Mouse (Mus musculus) large intestine, adult 2 months (tissue): Measurements from ENCODE around the gene Rgs17. TPM values are rescaled to one million over a fixed set of nuclear protein-coding genes. Genes with fewer than 3 reads are reported as not detected.
A peak's percentile ranks its signal among the peaks of the same experiment; 100 is the strongest.

Source experiments
- DNase-seq: peaks from one replicate; pipeline ENCODE4 v3.0.0-alpha.2; 2012; ENCODE audit warnings: low read depth, low spot score
- WGBS: fragments of 180-500 bp; shearing (Covaris S2); methylation state at CpG from one replicate; pipeline ENCODE4 v1.1.7; 2018; 5-methylcytosine and 5-hydroxymethylcytosine counted together
- polyA plus RNA-seq: library from polyadenylated mRNA; depleted of rRNA; stranded (reverse); fragments of >200 nt; gene quantifications from 2 replicates; pipeline ENCODE4 v1.2.3, GENCODE M21; 2012

The Rgs17 gene
- polyA plus RNA-seq, 1 experiment: 0.10 TPM

DNA sequence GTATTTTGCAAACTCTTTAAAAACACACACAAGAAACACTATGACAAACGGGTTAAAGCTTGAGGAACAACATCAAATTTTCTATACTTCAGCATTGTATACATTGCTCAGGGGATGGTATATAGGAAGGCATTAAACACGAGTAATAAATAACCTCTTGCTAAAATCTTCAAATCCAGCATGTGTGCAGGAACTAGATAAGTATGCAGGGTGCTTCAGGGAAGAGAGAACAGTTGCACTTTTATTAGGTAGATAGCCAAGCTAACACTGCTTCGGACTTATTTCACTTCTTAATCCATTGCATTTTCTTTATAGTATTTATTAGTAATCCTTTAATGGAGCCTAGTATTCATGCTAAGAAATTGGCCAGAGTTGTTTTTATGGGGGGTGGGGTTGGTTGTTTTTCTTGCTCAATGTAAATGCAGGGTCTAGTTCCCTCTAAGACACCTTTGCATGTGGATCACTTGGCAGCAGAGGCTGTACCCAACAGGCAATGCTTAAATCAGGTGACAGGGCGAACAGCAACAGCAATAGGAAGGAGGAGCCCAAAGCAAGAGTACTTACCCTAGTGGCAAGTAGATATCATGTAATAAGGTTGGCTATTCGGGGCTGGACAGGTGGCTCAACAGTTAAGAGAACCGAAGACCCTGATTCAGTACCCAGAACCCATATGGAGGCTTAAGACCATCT lies 95.7 kb downstream of the Rgs17 start:
- WGBS: 65% methylated on average over 6 of the region's 6 CpGs
- no peak for DNase-seq

DNA sequence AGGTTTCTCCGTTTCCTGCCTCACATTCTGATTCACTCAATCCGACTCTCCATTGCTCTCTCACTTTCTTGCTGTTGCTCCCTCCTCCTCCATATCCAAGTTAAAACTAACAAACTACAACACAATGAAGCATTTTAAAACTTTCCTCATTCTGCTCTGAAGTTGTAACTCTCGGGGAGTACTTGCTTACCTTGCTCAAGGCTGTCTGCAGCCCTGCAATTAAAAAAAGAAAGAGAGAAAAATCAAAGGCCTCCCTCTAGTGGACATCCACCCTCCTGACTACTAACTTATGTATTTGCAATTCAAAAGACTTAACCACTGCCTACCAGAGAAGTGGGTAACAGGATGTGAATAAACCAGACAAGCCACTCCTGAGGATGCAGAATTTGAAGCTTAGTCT lies 97.4 kb downstream of the Rgs17 start:
- no peak for DNase-seq
- 0% methylated on average over 3 of the region's 3 CpGs for WGBS

DNA sequence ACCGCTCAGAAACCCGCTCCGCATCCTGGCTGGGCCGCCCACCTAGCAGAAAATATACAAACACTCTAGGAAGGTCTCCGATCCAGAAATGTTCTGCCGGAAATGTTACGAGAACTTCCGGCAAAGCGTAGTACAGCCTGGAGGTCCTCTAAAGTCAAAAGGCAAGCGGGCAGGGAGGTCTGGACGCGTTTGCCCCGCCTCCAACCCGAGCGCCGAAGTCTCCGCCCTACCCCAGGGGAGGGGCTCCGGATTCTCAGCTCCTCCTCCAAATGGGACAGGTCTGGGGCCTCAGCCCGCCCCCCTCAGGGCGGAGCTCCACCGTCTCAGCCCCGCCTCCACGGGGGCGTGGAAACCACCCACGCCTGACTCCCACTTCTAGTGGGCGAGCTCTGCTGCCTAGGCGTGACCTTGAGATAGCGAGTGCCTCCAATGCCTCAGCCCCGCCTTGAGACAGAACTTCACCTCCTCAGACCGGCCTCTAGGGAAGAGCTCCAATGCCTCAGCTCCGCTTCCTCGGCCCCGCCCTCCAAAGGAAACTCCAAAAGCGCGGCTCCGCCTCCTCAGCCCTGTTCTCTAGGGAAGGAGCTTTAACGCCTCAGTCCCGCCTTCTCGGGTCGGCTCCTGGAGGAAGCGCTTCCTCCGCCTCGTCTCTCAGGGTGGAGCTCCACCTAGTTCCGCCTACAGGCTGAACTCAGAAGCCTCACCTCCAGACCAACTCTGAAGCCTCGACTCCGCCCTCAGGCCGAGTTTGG lies 98.3 kb downstream of the Rgs17 start, which contains the start of gene Mtrf1l:
Mtrf1l (minus strand) TSS at position 171 of the 752 bp plus-strand sequence.
- under 1% methylated on average over 47 of the region's 47 CpGs for WGBS

DNA sequence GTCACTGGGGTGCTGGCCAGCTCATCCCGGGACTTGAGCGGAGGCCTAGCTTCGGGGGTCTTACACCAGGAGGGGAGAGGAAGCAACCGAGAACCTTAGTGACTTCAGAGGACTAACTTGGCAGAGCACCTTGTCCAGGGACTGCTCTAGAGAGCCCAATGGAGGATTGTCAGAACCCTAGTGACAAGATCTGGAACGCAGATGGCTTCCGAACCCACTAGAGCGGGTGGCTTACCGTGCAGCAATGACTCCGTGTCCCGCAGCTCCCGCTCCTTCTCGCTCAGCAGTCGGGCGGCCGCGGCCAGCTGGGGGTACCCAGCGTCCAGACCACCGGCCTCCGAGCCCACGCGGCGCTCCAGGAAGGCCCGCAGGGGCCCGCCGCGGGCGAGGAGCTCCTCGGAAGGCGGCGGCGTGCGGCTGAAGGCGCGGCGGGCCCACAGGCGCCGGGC lies 98.9 kb downstream of the Rgs17 start:
- under 1% methylated on average over 37 of the region's 37 CpGs for WGBS
- no peak for DNase-seq

More for the DNA sequence above, 98.3 kb downstream of the Rgs17 start, which contains the start of gene Mtrf1l:
- peak; percentile 97 for DNase-seq

DNA sequence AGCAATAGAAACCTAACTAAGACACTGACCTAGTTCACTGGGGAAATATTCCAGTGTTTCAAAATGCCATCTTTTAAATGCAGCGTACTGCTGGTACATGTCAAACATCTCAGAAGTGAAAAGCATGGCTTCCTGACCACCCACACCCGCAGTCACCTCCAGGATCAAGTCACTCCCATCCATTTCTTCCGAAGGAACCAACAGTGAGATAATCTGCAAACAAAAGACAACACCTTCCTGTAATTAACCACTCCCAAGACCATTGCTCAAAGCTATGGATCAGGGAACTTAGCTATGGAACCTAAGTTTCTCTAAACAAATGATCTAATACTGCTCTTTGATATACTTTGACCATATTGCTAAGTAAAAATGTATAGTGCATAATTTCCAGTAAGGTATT lies 103.4 kb downstream of the Rgs17 start:
- no peak for DNase-seq
- 69% methylated on average over 3 of the region's 3 CpGs for WGBS

DNA sequence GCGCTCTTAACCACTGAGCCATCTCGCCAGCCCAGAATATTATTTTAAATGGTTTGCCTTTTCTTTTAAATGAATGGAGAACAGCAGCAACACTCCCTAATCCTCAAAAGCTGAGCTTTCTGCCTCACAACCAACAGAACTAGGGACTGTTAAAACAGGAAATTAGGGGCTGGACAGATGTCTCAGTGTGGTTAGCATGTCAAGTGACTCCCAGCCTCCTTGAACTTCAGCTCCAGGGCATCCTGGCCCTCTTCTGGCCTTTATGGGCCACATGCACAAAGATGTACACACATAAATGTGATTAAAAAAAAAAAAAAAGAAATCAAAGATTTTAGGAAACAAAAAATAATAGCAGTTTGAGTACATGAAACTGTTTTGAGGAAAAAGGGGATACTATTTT lies 106.2 kb downstream of the Rgs17 start:
- 99% methylated on average over 2 of the region's 2 CpGs for WGBS
- no peak for DNase-seq

DNA sequence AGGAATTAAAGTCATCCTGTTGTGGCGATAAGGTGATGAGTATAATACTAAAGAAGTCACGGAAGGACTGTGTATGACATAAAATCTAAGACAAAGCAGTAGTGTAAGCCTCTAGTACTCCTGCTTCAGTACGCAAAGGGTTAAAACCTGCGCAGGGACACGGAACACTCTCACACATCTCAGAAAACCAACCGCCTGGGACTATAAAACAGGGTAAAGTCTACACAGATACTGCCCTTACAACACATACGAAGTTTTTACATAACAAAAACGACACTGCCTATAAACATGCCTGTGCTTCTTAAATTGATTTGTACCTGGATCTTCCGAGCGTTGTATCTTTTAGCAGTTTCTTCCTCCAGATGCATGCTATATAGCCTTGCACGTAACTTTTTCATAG lies 108.5 kb downstream of the Rgs17 start:
- 59% methylated on average over 11 of the region's 11 CpGs for WGBS
- DNase-seq: no peak

DNA sequence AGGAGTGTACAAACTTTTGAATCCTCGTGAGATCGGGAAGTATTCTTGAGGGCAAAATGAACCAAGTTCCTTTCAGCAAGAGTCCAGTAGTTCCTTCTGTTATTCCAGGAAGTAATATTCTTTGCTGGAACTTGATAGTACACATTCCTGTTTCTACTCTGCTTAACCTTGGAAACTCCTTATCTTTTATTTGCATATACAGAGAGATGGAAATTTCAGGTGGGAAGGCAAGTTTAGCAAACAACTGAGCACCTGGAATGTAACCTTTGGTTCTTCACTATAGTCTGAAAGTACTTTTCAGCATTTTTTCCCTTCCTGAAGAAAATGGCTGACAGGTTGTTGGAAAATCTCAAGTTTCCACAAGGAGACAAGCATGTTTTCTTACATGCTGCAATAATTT lies 114.5 kb downstream of the Rgs17 start:
- DNase-seq: no peak
- 21% methylated on average over 2 of the region's 2 CpGs for WGBS

DNA sequence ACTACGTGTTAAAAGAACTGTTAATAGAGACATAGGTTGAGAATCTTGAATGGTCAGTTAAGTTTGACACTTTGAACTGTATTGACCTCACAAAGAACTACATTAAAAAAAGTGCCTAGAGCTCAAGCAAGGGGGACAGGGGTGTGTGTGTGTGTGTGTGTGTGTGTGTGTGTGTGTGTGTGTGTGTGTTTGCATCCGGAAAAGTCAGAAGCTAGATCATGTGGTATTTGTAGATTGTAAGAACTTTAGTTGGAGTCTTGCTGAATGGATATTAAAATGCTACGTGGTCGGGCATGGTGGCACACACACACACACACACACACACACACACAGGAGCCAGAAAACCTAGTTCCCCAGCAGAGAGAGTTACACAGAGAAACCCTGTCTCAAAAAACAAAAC lies 115.2 kb downstream of the Rgs17 start:
- DNase-seq: no peak
- 20% methylated on average over 4 of the region's 4 CpGs for WGBS

DNA sequence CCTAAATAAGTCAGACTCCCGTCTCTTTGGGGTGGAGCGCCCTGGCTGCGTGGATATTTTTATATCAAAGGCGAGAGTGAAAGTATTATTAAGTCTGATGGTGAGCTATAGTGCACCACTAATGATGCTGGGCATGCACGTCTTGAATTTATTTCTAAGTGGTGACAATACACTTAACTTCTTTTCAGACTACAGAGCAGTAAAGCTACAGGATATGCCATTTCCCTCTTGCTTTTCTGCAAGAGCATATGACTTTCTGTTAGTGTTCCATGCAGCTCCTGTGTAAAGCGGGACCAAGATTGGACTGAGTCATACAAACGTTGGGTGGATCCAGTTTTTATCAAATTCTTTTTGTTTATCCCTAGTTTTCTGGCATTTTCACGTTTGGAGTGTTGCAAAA lies 115.8 kb downstream of the Rgs17 start:
- no peak for DNase-seq
- 3% methylated on average over 8 of the region's 8 CpGs for WGBS

DNA sequence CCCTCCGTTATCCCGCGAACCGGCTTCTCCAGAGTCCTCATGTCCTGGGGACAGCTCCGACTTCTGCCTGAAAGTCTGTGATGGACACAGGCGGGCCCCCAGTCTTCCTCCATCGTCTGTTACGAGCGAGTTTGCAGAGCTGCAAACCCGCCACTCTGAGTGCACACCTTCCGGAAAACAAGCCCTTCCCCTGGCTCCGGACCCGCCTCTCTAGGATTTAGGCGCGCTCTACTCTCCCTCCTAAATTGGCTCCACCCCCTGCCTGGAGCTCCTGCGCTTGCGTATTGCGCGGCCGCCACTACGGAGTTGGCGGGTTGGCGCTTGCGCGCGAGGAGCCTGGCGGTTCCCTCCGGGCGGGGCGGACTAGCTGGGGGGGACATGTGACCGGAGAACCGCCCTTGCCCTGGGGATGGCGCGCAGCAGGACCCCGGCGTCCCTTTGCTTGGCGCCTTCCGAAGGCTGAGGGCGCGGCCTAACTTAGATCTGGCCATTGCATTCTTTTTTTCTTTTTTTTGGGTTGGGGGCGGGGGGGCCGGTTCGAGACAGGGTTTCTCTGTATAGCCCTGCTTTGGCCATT lies 116.4 kb downstream of the Rgs17 start:
- DNase-seq: peak; percentile 88
- WGBS: under 1% methylated on average over 43 of the region's 43 CpGs

DNA sequence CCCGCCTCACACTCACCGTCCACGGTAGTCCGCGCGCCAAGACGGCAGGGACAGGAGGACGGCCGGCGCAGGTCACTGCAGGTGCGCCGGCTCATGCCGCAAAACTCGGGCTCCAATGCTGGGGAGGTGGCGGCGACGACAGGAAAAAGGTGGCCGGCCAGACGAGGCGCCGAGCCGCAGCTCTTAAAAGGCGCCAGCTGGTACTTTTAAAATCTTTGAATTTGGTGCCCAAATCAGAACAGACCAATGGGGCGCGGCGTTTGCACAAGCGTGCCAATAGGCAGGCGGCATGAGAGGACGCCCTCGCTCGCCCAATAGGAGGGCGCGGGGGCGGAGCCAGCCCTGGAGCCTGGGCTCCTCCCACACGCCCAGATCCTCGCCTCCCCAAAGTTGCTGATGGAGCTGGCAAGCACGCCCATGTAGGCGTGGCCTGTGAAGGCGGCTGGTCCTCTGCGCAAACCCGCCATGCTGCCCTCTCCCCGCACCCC lies 116.9 kb downstream of the Rgs17 start, which contains the start of gene Fbxo5:
Fbxo5 (minus strand) TSS at position 358 of the 488 bp plus-strand sequence.
- WGBS: under 1% methylated on average over 42 of the region's 42 CpGs
- peak; percentile 95 for DNase-seq

DNA sequence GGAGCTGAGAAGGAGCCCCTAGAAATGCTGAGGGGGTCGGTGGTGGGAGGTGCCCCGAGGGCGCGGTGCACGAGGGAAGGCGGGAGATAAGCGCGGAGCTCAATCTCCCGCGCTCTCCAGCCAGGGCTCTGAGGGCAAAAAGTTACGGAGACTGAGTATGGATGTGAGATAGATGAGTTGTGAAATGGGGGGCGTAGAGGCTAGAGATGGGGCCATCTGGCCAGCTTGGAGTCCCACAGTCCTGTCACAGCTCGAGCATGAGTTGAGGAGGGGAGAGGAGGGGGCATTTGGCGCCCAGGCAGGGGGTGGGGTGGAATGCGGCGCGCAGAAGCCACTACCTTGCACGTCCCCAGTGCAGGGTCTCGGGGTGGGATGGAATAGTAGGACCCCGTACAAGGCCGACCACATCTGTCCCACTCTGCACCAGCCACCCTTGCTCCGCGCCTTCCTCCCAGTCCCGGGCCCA lies 117.5 kb downstream of the Rgs17 start:
- DNase-seq: no peak
- 1% methylated on average over 24 of the region's 24 CpGs for WGBS

DNA sequence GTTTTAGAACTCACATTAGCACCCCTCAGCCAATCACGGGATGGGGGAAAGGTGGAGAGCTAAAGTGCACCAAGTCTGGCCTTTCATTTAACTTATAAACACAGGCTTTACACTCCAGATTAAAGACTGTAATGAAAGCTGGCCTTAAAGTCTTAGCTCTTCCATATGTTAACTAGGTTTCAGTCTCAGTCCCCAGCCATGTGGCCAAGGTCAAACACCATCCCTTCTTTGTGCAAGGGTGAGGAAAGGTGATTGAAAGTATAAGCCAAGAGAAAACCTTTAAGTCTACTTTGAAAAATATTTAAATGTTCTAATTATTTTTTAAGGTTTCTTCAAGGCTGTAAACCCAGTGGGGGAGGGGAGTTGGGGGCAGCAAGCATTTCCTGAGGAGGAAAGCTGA lies 118.5 kb downstream of the Rgs17 start:
- WGBS: 0% methylated on average over 1 of the region's 1 CpGs
- DNase-seq: no peak

DNA sequence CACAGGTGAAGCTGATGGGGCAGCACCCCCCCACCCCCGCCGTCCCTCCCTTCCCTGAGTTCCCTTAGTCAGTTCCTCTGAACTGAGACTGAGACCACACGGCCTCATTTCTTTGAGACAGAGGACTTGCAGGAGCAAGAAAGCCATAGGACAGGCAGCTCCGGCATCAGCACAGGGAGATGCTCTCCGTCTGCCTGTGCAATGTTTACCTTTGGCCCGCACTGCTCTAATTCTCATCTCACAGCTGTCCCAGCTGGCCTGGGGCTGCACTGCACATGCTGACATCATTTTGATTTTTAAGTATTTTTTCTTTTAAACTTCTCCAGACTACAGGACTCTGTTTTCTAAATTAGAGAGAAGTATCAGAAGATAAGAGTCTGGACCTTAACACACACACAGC lies 119.3 kb downstream of the Rgs17 start:
- no peak for DNase-seq
- WGBS: 10% methylated on average over 6 of the region's 6 CpGs

DNA sequence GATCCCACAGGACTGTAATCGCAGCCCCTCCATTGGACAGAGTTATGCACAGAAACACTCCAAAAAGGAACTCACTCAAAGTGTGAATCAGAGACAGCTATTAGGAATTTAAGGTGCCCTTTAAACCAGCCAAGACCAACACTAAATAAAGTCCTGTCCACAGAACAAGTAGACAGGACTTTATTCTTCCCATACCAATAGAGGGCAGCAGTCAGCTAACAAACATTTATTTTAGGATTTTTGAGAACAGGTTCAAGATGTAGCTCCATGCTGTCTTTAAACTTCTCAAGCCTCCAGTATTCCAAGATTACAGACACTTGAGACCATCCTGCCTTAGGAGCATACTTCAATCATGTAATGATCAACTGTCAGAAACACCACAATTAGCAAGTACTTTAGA lies 121.7 kb downstream of the Rgs17 start:
- DNase-seq: no peak
- 96% methylated on average over 1 of the region's 1 CpGs for WGBS

DNA sequence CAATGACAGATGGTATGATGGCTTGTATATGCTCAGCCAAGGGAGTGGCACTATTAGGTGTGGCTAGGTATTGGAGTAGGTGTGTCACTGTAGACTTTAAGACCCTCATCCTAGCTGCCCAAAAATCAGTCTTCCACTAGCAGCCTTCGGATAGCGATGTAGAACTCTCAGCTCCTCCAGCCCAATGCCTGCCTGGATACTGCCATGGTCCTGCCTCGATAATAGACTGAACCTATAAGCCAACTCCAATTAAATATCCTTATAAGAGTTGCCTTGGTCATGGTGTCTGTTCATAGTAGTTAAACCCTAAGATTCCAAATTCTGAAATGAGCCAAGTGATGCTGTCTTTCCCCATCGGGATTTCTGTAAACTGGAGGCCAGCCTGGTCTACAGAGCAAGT lies 124.1 kb downstream of the Rgs17 start:
- 89% methylated on average over 4 of the region's 4 CpGs for WGBS
- no peak for DNase-seq

DNA sequence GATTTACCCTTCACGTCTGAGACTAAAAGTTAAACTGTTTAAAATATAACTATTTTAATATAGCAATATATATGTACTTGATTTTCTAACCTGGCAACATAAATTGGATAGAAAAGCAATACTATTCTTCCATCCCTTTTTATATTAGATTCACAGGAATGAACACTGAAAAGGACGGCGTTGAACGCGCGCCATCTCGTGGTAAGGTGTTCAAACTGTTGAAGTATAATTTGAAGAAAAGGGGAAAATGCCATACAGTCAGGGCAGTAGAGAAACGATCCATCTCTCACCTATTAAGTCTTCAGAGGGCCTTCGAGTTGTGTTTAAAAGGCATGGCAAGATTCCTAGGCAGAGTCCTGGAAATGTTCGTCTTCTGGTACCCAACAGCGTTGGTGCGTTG lies 131.5 kb downstream of the Rgs17 start:
- DNase-seq: no peak
- 18% methylated on average over 12 of the region's 12 CpGs for WGBS

DNA sequence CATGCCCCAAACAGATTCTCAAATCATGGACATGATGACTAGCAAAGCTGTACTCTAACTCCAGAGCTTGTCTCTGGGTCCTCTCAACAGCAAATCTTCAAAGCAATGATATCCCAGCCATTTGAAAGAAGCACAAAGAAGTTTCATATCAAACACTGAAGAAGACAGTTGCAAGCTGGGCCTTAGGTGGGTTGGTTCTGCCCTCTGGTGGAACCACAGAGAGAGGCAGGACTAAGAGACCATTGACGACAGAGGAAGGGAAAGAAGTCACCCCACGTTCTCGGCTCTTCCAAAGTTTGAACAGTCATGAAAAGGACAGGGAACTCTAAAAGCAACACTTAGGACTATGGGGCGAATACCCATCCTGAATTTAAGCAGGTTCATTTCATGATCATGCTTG lies 135.3 kb downstream of the Rgs17 start:
- DNase-seq: no peak
- WGBS: 13% methylated on average over 4 of the region's 4 CpGs
